Mouse (Mus musculus) heart, embryonic 14.5 days (tissue): ENCODE data around the gene Acsf3. TPM values are rescaled to one million over a fixed set of nuclear protein-coding genes. Genes with fewer than 3 reads are reported as not detected.

Experiments used
- ATAC-seq: fragments of 200-750 bp; cut with Nextera tagmentation; 2 replicates; pipeline ENCODE4 v1.8.0; 2017; ENCODE audit warnings: low read depth, moderate TSS enrichment; ENCODE audit not compliant: insufficient number of reproducible peaks, insufficient read depth, low FRiP score
- H3K27ac ChIP-seq, 2 experiments: fragments of 200-500 bp in 1 of 2; fragments of 300-500 bp in 1 of 2; sonication (generic) in 1 of 2; replicated peaks in 1 of 2; 2 replicates each; pipeline ENCODE4 v1.5.1; 2012 to 2014; ENCODE audit warnings: low read depth in 2 of 2, low read length in 2 of 2, control low read depth in 1 of 2, mild to moderate bottlenecking in 1 of 2, mixed read lengths in 1 of 2; ENCODE audit not compliant: control insufficient read depth in 1 of 2, insufficient read depth in 1 of 2
- H3K27me3 ChIP-seq: fragments of 300-500 bp; sonication (generic); 2 replicates; pipeline ENCODE4 v1.6.1; 2014; ENCODE audit warnings: mild to moderate bottlenecking, low read length, control low read depth; ENCODE audit not compliant: control insufficient read depth, insufficient read depth
- H3K36me3 ChIP-seq: fragments of 300-500 bp; sonication (generic); 2 replicates; pipeline ENCODE4 v1.6.1; 2014; ENCODE audit warnings: mild to moderate bottlenecking, control low read depth, low read length, mixed read lengths; ENCODE audit not compliant: control insufficient read depth, insufficient read depth
- H3K4me1 ChIP-seq, 2 experiments: fragments of 200-500 bp in 1 of 2; fragments of 300-500 bp in 1 of 2; sonication (generic) in 1 of 2; 2 replicates each; pipeline ENCODE4 v1.6.1; 2012 to 2014; ENCODE audit warnings: low read length in 2 of 2, control low read depth in 1 of 2, mixed read lengths in 1 of 2; ENCODE audit not compliant: control insufficient read depth in 2 of 2, insufficient read depth in 2 of 2
- H3K4me2 ChIP-seq: fragments of 300-500 bp; sonication (generic); 2 replicates; pipeline ENCODE4 v1.6.1; 2014; ENCODE audit warnings: mild to moderate bottlenecking, low read length
- H3K4me3 ChIP-seq, 2 experiments: fragments of 200-500 bp in 1 of 2; fragments of 300-500 bp in 1 of 2; sonication (generic) in 1 of 2; 2 replicates each; pipeline ENCODE4 v1.5.1; 2012 to 2014; ENCODE audit warnings: low read length in 2 of 2, mild to moderate bottlenecking in 2 of 2, control low read depth in 1 of 2, low read depth in 1 of 2, moderate library complexity in 1 of 2; ENCODE audit not compliant: control insufficient read depth in 1 of 2, insufficient read depth in 1 of 2
- H3K9ac ChIP-seq: fragments of 300-500 bp; sonication (generic); 2 replicates; pipeline ENCODE4 v1.6.1; 2014; ENCODE audit warnings: mild to moderate bottlenecking, low read length
- H3K9me3 ChIP-seq: fragments of 300-500 bp; sonication (generic); 2 replicates; pipeline ENCODE4 v1.6.1; 2016; ENCODE audit warnings: low read length, control low read depth; ENCODE audit not compliant: control insufficient read depth
- whole genome bisulfite sequencing: fragments of 180-500 bp; shearing (Covaris S2); extraction: QIAGEN DNeasy Blood & Tissue Kit; methylation state at CpG from one replicate; pipeline ENCODE4 v1.1.7; 2014; 5-methylcytosine and 5-hydroxymethylcytosine counted together
- polyA plus RNA-seq: library from polyadenylated mRNA; unstranded; fragments of >200 nt; fragmentation: Nextera tagmentation; extraction: Ambion mirVana; gene quantifications from 2 replicates; pipeline ENCODE4 v1.2.1, GENCODE M21; 2014

The Acsf3 gene
- polyA plus RNA-seq, 1 experiment from 2014 or later: 15.4 TPM

GRCm38 (mm10) chr8:122794175-122794454, 18.8 kb downstream of the Acsf3 start:
- 0 out of 2 replicates have a peak, but pooled peaks cover 13% of the 10 kb centered on the region for H3K36me3 ChIP-seq
- no peaks in the 10 kb centered on the region for H3K9me3 ChIP-seq
- no peaks in the 10 kb centered on the region for H3K27me3 ChIP-seq
- H3K4me3 ChIP-seq: no peak overlapping the region
- no peak overlapping the region for H3K27ac ChIP-seq
- no peak overlapping the region for H3K4me2 ChIP-seq
- H3K4me1 ChIP-seq: peaks cover 0 to 4% of the 10 kb centered on the region in 2 experiments; a peak in 1 of 4 replicates
- H3K9ac ChIP-seq: no peak overlapping the region
- ATAC-seq: 0 out of 2 replicates have a peak, but pooled peaks have one; percentile 1
- WGBS: 80% methylated on average over 5 of the region's 5 CpGs

- no peak overlapping the region for H3K4me2 ChIP-seq
- H3K4me1 ChIP-seq: no peaks in the 10 kb centered on the region; a peak in 1 of 4 replicates
- H3K27ac ChIP-seq: no peak overlapping the region
- no peak for ATAC-seq
- no peaks in the 10 kb centered on the region for H3K27me3 ChIP-seq
- 50% methylated on average over 15 of the region's 15 CpGs for WGBS
- H3K36me3 ChIP-seq: 0 out of 2 replicates have a peak, but pooled peaks cover 10% of the 10 kb centered on the region
- H3K9me3 ChIP-seq: no peaks in the 10 kb centered on the region
- H3K9ac ChIP-seq: no peak overlapping the region
- H3K4me3 ChIP-seq: no peak overlapping the region
Observed at GRCm38 (mm10) chr8:122803906-122804761, 28.8 kb downstream of the Acsf3 start.

- H3K27ac ChIP-seq: no peak overlapping the region
- ATAC-seq: no peak
- H3K4me3 ChIP-seq: no peak overlapping the region
- no peaks in the 10 kb centered on the region for H3K9me3 ChIP-seq
- 0 out of 2 replicates have a peak, but pooled peaks cover 11% of the 10 kb centered on the region for H3K36me3 ChIP-seq
- no peak overlapping the region for H3K9ac ChIP-seq
- no peak overlapping the region for H3K4me2 ChIP-seq
- WGBS: 60% methylated on average over 3 of the region's 3 CpGs
- no peaks in the 10 kb centered on the region; a peak in 1 of 4 replicates for H3K4me1 ChIP-seq
- no peaks in the 10 kb centered on the region for H3K27me3 ChIP-seq
Observed at GRCm38 (mm10) chr8:122805349-122805748, 30.1 kb downstream of the Acsf3 start.

GRCm38 (mm10) chr8:122806956-122807538, 31.8 kb downstream of the Acsf3 start:
- Histone ChIP-seq H3K4me1 (no peaks in the 10 kb centered on the region; a peak in 1 of 4 replicates), H3K36me3 (peaks cover 20% of the 10 kb centered on the region; the same call in 1 of the 2 replicates), H3K27ac (no peak overlapping the region), H3K4me2 (no peak overlapping the region), H3K9ac (no peak overlapping the region), H3K9me3 (no peaks in the 10 kb centered on the region), H3K4me3 (no peak overlapping the region), H3K27me3 (no peaks in the 10 kb centered on the region)
- ATAC-seq: no peak
- 68% methylated on average over 7 of the region's 7 CpGs for WGBS

DNA sequence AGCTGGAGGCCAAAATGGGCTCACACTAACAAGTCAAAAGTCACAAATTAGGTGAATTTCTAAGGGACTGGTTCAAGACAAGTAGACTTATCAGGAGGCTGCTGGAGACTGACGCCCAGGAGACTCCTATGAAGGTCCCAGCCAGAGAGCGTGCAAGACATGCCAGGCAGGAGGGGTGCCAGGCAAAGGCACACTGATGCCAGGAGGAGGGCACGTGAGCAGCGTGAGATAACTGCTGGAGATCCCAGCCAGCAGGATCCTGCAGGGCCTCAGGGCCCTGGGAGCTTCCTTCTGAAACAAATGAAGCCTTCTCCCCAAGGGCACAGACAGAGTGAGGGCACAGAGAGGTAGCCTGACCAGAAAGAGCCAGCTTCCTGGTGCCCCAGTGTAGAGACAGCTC, 32.6 kb downstream of the Acsf3 start:
- WGBS: 87% methylated on average over 4 of the region's 4 CpGs
- Histone ChIP-seq H3K27ac (no peak overlapping the region), H3K36me3 (peaks cover 13% of the 10 kb centered on the region; the same call in 1 of the 2 replicates), H3K9me3 (no peaks in the 10 kb centered on the region), H3K4me2 (no peak overlapping the region), H3K9ac (no peak overlapping the region), H3K27me3 (no peaks in the 10 kb centered on the region), H3K4me3 (no peak overlapping the region), H3K4me1 (no peaks in the 10 kb centered on the region; a peak in 1 of 4 replicates)
- no peak for ATAC-seq

DNA sequence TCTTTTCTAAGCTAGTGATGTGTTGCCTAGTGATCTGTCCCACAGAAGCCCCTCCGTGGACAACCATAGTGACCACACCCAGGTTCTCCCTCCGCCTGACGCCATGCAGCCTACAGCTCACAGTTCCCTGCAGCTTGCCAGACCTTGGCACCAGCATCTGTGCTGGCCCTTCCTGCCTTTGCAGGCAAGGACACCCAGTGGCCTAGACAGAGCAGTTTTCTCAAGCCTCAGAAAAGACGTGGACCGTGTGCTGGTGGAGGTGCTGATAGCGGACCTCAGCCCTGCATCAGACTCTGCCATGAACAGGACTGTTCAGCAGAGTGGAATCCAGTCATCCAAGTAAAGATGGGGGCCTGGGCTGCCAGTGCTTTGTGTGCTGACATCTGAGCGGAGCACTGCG, 35.1 kb downstream of the Acsf3 start:
- no peak overlapping the region for H3K27ac ChIP-seq
- H3K27me3 ChIP-seq: no peaks in the 10 kb centered on the region
- H3K4me2 ChIP-seq: no peak overlapping the region
- peaks cover 30% of the 10 kb centered on the region for H3K36me3 ChIP-seq
- no peak overlapping the region for H3K4me3 ChIP-seq
- no peak overlapping the region for H3K9ac ChIP-seq
- 68% methylated on average over 8 of the region's 8 CpGs for WGBS
- H3K9me3 ChIP-seq: no peaks in the 10 kb centered on the region
- peaks cover 0 to 3% of the 10 kb centered on the region in 2 experiments; a peak in 1 of 4 replicates for H3K4me1 ChIP-seq
- no peak for ATAC-seq

DNA sequence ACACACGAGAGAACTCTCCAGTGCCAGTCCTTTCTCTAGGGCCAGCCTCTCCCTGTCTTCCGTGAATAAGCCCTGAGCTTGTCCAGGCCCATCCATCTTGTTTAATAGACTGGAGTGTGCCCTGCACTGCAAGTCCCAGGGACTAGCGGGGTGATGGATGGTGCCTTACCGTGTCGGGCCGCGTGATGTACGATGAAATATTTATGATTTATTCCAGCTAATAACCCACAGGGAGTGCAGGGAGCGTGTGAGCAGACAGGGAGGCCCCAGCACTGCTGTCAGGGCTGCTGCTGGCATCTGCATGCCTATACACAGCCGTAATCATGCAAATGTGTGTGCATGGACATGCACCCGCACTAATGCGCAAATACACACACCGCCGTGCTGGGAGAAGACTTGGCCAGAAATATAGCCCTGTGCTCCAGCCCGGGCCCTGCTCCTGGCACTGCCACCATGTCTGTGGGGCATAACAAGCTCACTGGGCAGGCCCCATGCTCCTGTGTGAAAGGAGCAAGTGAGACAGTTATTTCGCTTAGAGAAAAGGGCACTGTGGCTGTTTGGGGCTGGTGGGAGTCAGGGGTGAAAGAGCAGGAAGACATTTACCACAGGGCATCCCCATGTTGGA, 36.7 kb downstream of the Acsf3 start:
- Histone ChIP-seq H3K9me3 (no peaks in the 10 kb centered on the region), H3K4me2 (no peak overlapping the region), H3K36me3 (peaks cover 32% of the 10 kb centered on the region), H3K27me3 (no peaks in the 10 kb centered on the region), H3K4me3 (no peak overlapping the region), H3K27ac (no peak overlapping the region), H3K4me1 (peaks cover 0 to 3% of the 10 kb centered on the region in 2 experiments; a peak in 1 of 4 replicates), H3K9ac (no peak overlapping the region)
- no peak for ATAC-seq
- 90% methylated on average over 16 of the region's 16 CpGs for WGBS
